Mouse (Mus musculus) E14TG2a.4 (cell line): ENCODE measurements at regions not wholly inside any gene's neighbourhood (a gene's known extent, or its start where the extent isn't known, plus 50 kb on each side); places are given as distances from the start of the nearest gene placed in this dataset.

Source experiments
- CTCF ChIP-seq: conservative IDR thresholded peaks from 2 replicates; pipeline ENCODE4 v1.5.1; 2014; ENCODE audit warnings: low read length
- NANOG ChIP-seq: IDR thresholded peaks from 2 replicates; pipeline ENCODE4 v1.6.1; 2014; ENCODE audit warnings: borderline replicate concordance, low read length, mixed read lengths

GRCm38 (mm10) chr17:51658408-51658807 lies 174.7 kb downstream of the Satb1 start:
- TF ChIP-seq CTCF = no peak
- no peak for TF ChIP-seq NANOG
